Mouse (Mus musculus) megakaryocyte, embryonic 14.5 days (primary cell): Measurements from ENCODE around the gene Elac2.

ENCODE experiments used
- FLI1 ChIP-seq: IDR thresholded peaks from 2 replicates; pipeline ENCODE4 v1.6.1; 2012; ENCODE audit warnings: low read length, inconsistent platforms, mixed read lengths
- GATA1 ChIP-seq: IDR thresholded peaks from 3 replicates; pipeline ENCODE4 v1.6.1; 2012; ENCODE audit warnings: mixed read lengths, low read length, inconsistent platforms, borderline replicate concordance

DNA sequence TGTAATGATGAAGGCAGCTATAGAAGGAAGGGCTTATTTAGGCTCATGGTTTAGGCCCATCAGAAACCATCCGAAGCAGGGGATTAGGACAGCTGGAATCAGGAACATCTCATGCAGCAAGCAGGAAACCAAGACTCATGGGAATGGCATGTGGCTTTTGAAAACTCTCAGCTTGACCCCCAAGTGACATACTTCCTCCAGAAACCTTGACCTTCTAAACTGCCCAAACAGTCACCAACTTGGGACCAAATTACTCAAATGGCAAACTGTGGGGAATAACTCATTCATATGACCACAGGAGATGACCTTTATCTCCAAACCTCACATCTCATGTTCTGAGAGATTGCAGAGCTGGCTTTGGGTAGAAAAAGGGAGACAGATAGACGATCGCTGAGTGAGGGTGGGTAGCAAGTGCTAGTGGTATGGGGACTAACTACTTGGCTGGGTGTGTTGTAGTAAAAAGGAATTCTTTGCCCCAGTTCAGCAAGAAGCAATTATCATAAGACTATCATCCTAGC is 7.3 kb upstream of the Elac2 start:
- no peak for TF ChIP-seq GATA1
- no peak for TF ChIP-seq FLI1
